Mouse (Mus musculus) intestine, embryonic 14.5 days (tissue): ENCODE measurements around the gene F2rl1. TPM values are rescaled to one million over a fixed set of nuclear protein-coding genes. Genes with fewer than 3 reads are reported as not detected.

Experiments used
- ATAC-seq: fragments of 200-750 bp; cut with Nextera tagmentation; replicated peaks from 2 replicates; pipeline ENCODE4 v1.8.0; 2017; ENCODE audit warnings: low read depth, moderate number of reproducible peaks, moderate TSS enrichment, moderate library complexity; ENCODE audit not compliant: low FRiP score, low TSS enrichment
- DNase-seq: peaks from one replicate; pipeline ENCODE4 v3.0.0-alpha.2; 2018; ENCODE audit warnings: low spot score
- H3K27ac ChIP-seq: fragments of 300-500 bp; sonication (generic); 2 replicates; pipeline ENCODE4 v1.5.1; 2014; ENCODE audit warnings: low read depth, mild to moderate bottlenecking, control low read depth
- H3K27me3 ChIP-seq: fragments of 300-500 bp; sonication (generic); replicated peaks from 2 replicates; pipeline ENCODE4 v1.6.1; 2014; ENCODE audit warnings: low read length, control low read depth; ENCODE audit not compliant: control insufficient read depth, insufficient read depth
- H3K36me3 ChIP-seq: fragments of 300-500 bp; sonication (generic); 2 replicates; pipeline ENCODE4 v1.6.1; 2014; ENCODE audit warnings: low read length, control low read depth; ENCODE audit not compliant: control insufficient read depth, insufficient read depth
- H3K4me1 ChIP-seq: fragments of 300-500 bp; sonication (generic); replicated peaks from 2 replicates; pipeline ENCODE4 v1.6.1; 2014; ENCODE audit warnings: low read length, control low read depth, mixed read lengths; ENCODE audit not compliant: control insufficient read depth, insufficient read depth
- H3K4me2 ChIP-seq: fragments of 300-500 bp; sonication (generic); 2 replicates; pipeline ENCODE4 v1.6.1; 2014; ENCODE audit warnings: low read length
- H3K4me3 ChIP-seq: fragments of 300-500 bp; sonication (generic); 2 replicates; pipeline ENCODE4 v1.5.1; 2014; ENCODE audit warnings: low read depth, low read length, control low read depth, mixed read lengths
- H3K9ac ChIP-seq: fragments of 300-500 bp; sonication (generic); 2 replicates; pipeline ENCODE4 v1.6.1; 2014; ENCODE audit warnings: mild to moderate bottlenecking, low read length
- H3K9me3 ChIP-seq: fragments of 300-500 bp; sonication (generic); 2 replicates; pipeline ENCODE4 v1.6.1; 2016; ENCODE audit warnings: low read length, control low read depth; ENCODE audit not compliant: control insufficient read depth
- WGBS: fragments of 180-500 bp; shearing (Covaris S2); extraction: QIAGEN DNeasy Blood & Tissue Kit; methylation state at CpG from one replicate; pipeline ENCODE4 v1.1.7; 2014; 5-methylcytosine and 5-hydroxymethylcytosine counted together
- polyA plus RNA-seq: library from polyadenylated mRNA; unstranded; fragments of >200 nt; fragmentation: Nextera tagmentation; extraction: Ambion mirVana; gene quantifications from 2 replicates; pipeline ENCODE4 v1.2.1, GENCODE M21; 2014

Gene F2rl1
- polyA plus RNA-seq, 1 experiment from 2014 or later, result 14.3 TPM

DNA sequence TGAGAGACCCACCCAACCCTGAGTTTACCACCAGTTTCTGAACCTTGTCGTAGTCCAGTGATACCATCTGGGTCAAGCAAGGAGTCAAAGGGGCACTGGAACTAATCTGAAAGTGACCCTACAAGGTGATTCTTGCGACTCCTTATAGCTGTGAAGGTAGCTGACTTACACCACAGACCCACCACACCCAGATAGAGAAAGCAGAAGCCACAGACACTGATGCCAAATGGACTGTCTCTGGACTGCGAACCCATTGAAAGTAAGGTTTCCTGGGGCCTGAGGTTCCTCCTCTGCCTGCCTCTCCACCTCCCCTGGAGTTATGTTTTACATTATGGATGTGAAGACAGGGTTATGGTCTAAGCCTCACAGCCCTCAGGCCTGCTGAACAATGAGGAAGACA, 28.4 kb downstream of the F2rl1 start:
- H3K9me3 ChIP-seq, result no peaks in the 10 kb centered on the region
- no peaks in the 10 kb centered on the region for H3K36me3 ChIP-seq
- no peak overlapping the region for H3K27ac ChIP-seq

DNA sequence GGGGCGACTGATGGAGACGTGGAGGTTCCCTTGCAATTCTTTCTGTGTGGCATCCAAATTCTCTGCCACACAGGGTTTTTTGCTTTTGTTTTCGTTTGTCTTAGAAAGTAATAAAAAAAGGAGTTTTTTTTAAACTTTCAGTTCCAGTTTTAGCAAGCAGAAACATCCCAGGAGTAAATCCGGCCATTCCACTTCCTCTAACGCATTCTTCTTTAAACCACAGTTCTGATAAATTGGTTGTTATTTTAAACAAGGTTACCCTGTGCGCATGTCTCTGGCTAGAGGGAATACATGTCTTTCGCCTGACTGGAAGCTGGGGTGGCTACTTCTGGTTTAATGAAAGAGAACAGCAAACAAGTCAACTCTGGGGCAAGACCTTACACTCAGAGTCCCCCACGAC, 30.2 kb downstream of the F2rl1 start:
- ATAC-seq (no peak), DNase-seq (no peak)
- no peaks in the 10 kb centered on the region for H3K27me3 ChIP-seq
- H3K4me3 ChIP-seq, result no peak overlapping the region
- WGBS, result 42% methylated on average over 8 of the region's 8 CpGs
- no peak overlapping the region for H3K4me2 ChIP-seq
- H3K4me1 ChIP-seq, result peaks cover 9% of the 10 kb centered on the region; the same call in 1 of the 2 replicates
- H3K9ac ChIP-seq, result no peak overlapping the region
- H3K9me3 ChIP-seq, result no peaks in the 10 kb centered on the region
- H3K27ac ChIP-seq, result no peak overlapping the region
- H3K36me3 ChIP-seq, result no peaks in the 10 kb centered on the region

More for the DNA sequence above, 28.4 kb downstream of the F2rl1 start:
- ATAC-seq (no peak), DNase-seq (no peak)
- Histone ChIP-seq H3K4me1 (peaks cover 9% of the 10 kb centered on the region; the same call in 1 of the 2 replicates), H3K9ac (no peak overlapping the region), H3K27me3 (no peaks in the 10 kb centered on the region), H3K4me2 (no peak overlapping the region), H3K4me3 (no peak overlapping the region)
- WGBS, result 89% methylated on average over 3 of the region's 3 CpGs

DNA sequence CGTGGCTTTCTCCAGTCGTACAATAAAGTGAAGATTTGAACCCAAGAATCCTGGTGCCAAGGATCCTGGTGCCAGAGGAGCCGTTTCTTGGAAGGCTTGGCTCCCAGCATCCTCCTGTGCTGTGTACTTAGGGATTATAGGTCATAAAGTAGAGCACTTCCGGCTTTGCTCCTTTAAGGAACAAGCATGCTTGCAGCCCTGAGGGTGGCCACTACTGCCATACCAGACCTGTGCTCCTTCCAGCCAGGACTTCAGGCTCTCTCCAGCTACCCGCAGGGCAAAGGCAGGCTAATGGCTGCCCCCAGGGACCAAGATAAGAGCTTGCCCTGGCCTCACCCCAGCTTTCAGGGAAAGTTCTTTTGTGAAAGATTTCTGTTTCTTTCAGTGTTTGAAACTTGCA, 31.7 kb downstream of the F2rl1 start:
- Histone ChIP-seq H3K9ac (no peak overlapping the region), H3K27ac (no peak overlapping the region), H3K4me1 (peaks cover 9% of the 10 kb centered on the region; the same call in 1 of the 2 replicates), H3K36me3 (no peaks in the 10 kb centered on the region), H3K4me2 (no peak overlapping the region), H3K4me3 (no peak overlapping the region), H3K27me3 (no peaks in the 10 kb centered on the region), H3K9me3 (no peaks in the 10 kb centered on the region)
- WGBS, result 47% methylated on average over 5 of the region's 5 CpGs
- DNase-seq, result no peak
- no peak for ATAC-seq

DNA sequence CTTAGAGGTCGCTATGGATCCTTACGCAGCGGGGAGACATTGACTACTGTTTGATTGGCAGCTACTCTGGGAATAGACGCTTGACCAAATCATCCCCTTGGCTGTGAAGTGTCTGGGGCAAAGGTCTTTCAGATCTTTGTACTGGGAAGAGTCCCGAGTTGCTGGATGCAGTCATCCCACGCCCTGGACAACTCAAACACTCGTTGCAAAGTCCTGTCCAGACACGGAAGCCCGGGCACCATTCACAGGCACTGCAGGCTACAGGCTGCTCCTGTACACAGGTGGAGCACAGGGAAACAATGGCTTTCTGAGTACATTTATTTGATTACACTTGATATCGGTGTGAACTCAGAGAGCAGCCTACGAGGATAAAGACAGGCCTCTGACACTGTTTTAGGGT, 33.7 kb downstream of the F2rl1 start:
- Histone ChIP-seq H3K27ac (no peak overlapping the region), H3K4me2 (no peak overlapping the region), H3K36me3 (no peaks in the 10 kb centered on the region), H3K4me1 (peaks cover 9% of the 10 kb centered on the region; the same call in 1 of the 2 replicates), H3K9ac (no peak overlapping the region), H3K27me3 (no peaks in the 10 kb centered on the region), H3K4me3 (no peak overlapping the region), H3K9me3 (no peaks in the 10 kb centered on the region)
- no peak for DNase-seq
- WGBS, result 59% methylated on average over 11 of the region's 11 CpGs
- ATAC-seq, result no peak

DNA sequence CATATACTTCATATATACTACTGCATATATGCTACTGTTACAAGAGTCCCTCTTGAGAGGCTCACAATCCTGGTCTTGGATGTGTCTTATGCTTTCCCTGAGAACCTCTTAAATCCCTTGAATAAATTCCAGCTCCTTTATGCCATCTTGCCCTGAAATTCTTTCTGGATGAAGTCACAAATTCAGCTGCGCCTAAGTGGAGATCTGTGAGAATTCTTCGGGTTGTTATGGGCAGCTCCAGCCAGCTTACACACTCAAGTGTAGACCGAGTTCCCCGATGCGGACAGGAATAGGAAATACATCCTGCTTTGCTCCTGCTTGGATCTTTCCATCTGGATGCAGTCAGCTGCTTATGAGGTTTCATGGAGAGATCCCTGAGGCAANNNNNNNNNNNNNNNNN, 40.4 kb downstream of the F2rl1 start:
- Histone ChIP-seq H3K9me3 (no peaks in the 10 kb centered on the region), H3K9ac (no peak overlapping the region), H3K4me3 (no peak overlapping the region), H3K4me1 (no peaks in the 10 kb centered on the region), H3K27ac (peak overlapping the region; percentile 16; the same call in 1 of the 2 replicates), H3K36me3 (no peaks in the 10 kb centered on the region), H3K27me3 (no peaks in the 10 kb centered on the region), H3K4me2 (no peak overlapping the region)
- WGBS, result 19% methylated on average over 5 of the region's 5 CpGs
- no peak for DNase-seq
- ATAC-seq, result no peak

DNA sequence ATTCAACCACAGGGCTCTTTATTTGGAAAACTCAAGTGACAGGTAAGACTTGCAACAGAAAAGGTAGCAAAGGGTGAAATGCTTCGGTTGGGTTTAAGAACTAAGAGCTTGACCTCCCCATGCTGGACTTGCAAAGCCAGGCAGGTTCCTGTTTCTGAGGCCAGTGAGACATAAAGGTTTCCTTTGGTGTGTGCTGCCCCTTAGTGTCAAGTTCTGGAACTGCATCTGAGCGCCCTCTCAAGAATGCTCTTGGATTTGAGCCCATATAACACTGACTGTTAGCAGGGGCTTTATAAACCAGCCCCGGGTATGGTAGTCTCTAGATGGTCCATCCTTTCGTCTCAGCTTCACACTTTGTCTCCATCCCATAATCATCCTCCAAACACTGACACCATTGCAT, 43.6 kb downstream of the F2rl1 start:
- no peak overlapping the region for H3K9ac ChIP-seq
- no peak overlapping the region for H3K4me3 ChIP-seq
- DNase-seq (peak; percentile 95), ATAC-seq (peak; percentile 64; the same call in 1 of the 2 replicates)
- WGBS, result 10% methylated on average over 4 of the region's 4 CpGs
- no peaks in the 10 kb centered on the region for H3K4me1 ChIP-seq
- no peak overlapping the region for H3K4me2 ChIP-seq
- no peak overlapping the region for H3K27ac ChIP-seq
- H3K36me3 ChIP-seq, result no peaks in the 10 kb centered on the region
- no peaks in the 10 kb centered on the region for H3K9me3 ChIP-seq
- no peaks in the 10 kb centered on the region for H3K27me3 ChIP-seq

DNA sequence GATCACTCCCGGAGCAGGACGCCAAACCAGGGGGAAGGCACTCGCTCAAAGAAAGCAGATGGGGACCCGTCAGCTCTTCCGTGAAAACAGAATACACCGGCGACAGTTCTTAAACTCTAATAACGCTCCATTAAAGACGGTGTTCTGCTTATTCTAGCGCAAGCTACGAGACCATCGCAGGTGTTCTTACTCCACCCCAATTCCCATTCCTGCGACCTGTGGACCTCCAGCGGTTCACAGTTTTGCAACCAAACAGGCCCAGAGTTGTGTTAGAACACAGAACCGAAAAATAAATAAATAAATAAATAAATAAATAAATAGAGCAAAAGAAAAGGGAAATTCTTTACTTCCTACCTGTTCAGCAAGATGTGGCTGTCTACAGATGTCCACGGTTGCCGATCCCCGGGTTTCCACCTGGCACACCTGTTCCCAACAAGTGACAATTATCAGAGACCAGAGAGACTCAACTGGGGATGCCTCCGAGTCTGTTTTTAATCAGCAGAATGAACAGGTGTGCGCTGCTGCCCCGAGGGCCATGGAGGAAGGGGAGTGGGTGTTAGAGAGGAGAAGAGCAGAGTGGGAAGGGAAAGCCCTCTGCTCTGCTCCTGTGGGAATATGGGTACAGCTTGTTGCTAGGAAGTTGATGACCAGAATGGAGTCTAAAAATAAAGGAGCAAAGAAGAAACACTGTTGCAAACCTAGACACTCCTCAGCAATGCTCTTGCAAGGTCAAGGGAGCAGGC, 46.2 kb downstream of the F2rl1 start, which contains the start of gene S100z:
Gene S100z, minus strand, starts transcription at position 51 of the 743 bp plus-strand sequence.
- H3K27me3 ChIP-seq, result no peaks in the 10 kb centered on the region
- H3K4me1 ChIP-seq, result no peaks in the 10 kb centered on the region
- no peak within 1 kb of the TSS for H3K27ac ChIP-seq
- no peak for DNase-seq
- no peak within 1 kb of the TSS for H3K4me3 ChIP-seq
- no peak within 1 kb of the TSS for H3K9ac ChIP-seq
- no peaks in the 10 kb centered on the region for H3K9me3 ChIP-seq
- ATAC-seq, result no peak
- H3K4me2 ChIP-seq, result no peak within 1 kb of the TSS
- H3K36me3 ChIP-seq, result no peaks in the 10 kb centered on the region
- 89% methylated on average over 21 of the region's 21 CpGs for WGBS

DNA sequence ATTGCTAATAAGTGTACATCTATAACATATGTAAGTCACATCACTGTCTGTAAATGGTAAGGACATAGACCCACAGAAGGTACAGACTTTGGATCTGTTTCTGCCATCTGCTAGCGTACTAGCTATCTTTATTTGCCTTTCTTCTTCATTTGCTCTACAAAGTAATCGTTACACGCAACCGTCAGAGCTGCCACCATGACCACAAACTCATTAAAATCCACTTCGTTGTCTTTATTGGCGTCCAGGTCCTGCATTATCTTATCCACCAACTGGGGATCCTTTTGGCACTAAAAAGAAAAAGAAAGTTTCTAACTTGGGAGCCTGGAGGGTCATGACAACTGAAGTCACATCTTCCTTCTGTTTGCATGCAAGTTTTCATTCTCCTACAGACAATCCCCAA, 47.9 kb downstream of the F2rl1 start:
- WGBS, result 74% methylated on average over 6 of the region's 6 CpGs
- Histone ChIP-seq H3K36me3 (no peaks in the 10 kb centered on the region), H3K27ac (no peak overlapping the region), H3K4me1 (no peaks in the 10 kb centered on the region), H3K9ac (no peak overlapping the region), H3K4me2 (no peak overlapping the region), H3K9me3 (no peaks in the 10 kb centered on the region), H3K4me3 (no peak overlapping the region), H3K27me3 (no peaks in the 10 kb centered on the region)
- DNase-seq (no peak), ATAC-seq (no peak)

DNA sequence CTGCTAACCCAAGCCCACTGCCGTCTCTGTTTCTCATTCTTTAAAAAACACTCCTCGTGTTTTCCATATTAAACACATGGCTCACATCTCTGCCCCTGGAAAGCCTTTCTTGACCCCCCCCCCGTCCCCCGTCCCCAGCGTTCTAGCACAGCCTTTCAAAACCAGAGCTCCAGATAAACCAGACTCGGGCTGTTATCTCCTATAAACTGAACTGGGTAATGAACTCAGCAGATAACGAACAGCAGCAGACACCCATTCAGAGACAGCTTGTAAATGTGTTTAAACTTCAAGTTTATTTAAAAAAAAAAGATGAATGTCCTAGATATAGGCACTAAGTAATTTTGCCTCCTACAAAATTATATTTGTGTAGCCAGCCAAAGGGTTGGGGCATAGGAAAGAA, 49.9 kb downstream of the F2rl1 start:
- Histone ChIP-seq H3K4me3 (no peak overlapping the region), H3K27me3 (no peaks in the 10 kb centered on the region), H3K9ac (no peak overlapping the region), H3K36me3 (no peaks in the 10 kb centered on the region), H3K4me2 (no peak overlapping the region), H3K4me1 (no peaks in the 10 kb centered on the region), H3K9me3 (no peaks in the 10 kb centered on the region), H3K27ac (no peak overlapping the region)
- ATAC-seq, result no peak
- DNase-seq, result no peak
- 26% methylated on average over 7 of the region's 7 CpGs for WGBS
